Mouse (Mus musculus): ENCODE data around the gene 1700067P10Rik. TPM values are rescaled to one million over a fixed set of nuclear protein-coding genes. Genes with fewer than 3 reads are reported as not detected.

1700067P10Rik gene
- polyA plus RNA-seq, 1 experiment from 2014 or later = not detected

GRCm38 (mm10) chr17:48107333-48107732 is 18.2 kb downstream of the 1700067P10Rik start:
- no peak for ATAC-seq
- 55% methylated on average over 4 of the region's 4 CpGs for WGBS

DNA sequence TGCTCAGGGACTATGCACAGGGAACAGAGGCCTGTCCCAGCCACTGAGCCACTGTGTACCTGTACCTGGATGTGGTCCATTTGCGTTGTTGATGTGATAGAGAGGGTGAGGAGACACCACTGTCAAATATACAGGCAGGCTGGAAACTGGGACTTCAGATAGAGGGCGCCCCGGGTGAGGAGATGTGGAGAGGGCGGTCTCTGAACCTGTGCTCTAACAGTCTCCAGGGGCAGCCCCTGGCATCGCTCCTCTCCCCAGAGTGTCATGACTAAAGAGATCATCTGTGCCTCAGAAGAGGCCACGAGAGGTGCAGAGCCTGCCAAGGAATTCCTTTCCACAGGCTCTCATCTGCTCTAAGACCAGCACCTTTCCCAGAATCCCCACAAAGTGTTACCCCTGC is 18.7 kb downstream of the 1700067P10Rik start:
- WGBS = 66% methylated on average over 6 of the region's 6 CpGs
- H3K36me3 ChIP-seq (ENCODE audit: control insufficient read depth, insufficient read depth, low read length) = no peaks in the 10 kb centered on the region
- H3K4me2 ChIP-seq (ENCODE audit: low read depth, low read length) = no peak overlapping the region
- no peaks in the 10 kb centered on the region for H3K9me3 ChIP-seq (ENCODE audit: control insufficient read depth, low read length)
- no peak overlapping the region for H3K27ac ChIP-seq (ENCODE audit: low read length)
- H3K4me1 ChIP-seq (ENCODE audit: control insufficient read depth, insufficient read depth, low read length) = no peaks in the 10 kb centered on the region
- H3K4me3 ChIP-seq (ENCODE audit: low read length) = no peak overlapping the region
- no peaks in the 10 kb centered on the region for H3K27me3 ChIP-seq (replicated peaks; ENCODE audit: control insufficient read depth, insufficient read depth, low read length)
- no peak overlapping the region for H3K9ac ChIP-seq (ENCODE audit: low read depth, low read length)
- no peak for ATAC-seq

More at GRCm38 (mm10) chr17:48107333-48107732, 18.2 kb downstream of the 1700067P10Rik start:
- no peaks in the 10 kb centered on the region for H3K9me3 ChIP-seq (ENCODE audit: control insufficient read depth, low read length)
- no peaks in the 10 kb centered on the region for H3K36me3 ChIP-seq (ENCODE audit: control insufficient read depth, insufficient read depth, low read length)
- no peak overlapping the region for H3K4me2 ChIP-seq (ENCODE audit: low read depth, low read length)
- no peak overlapping the region for H3K9ac ChIP-seq (ENCODE audit: low read depth, low read length)
- no peak overlapping the region for H3K4me3 ChIP-seq (ENCODE audit: low read length)
- no peaks in the 10 kb centered on the region for H3K27me3 ChIP-seq (replicated peaks; ENCODE audit: control insufficient read depth, insufficient read depth, low read length)
- H3K27ac ChIP-seq (ENCODE audit: low read length) = no peak overlapping the region
- H3K4me1 ChIP-seq (ENCODE audit: control insufficient read depth, insufficient read depth, low read length) = no peaks in the 10 kb centered on the region

DNA sequence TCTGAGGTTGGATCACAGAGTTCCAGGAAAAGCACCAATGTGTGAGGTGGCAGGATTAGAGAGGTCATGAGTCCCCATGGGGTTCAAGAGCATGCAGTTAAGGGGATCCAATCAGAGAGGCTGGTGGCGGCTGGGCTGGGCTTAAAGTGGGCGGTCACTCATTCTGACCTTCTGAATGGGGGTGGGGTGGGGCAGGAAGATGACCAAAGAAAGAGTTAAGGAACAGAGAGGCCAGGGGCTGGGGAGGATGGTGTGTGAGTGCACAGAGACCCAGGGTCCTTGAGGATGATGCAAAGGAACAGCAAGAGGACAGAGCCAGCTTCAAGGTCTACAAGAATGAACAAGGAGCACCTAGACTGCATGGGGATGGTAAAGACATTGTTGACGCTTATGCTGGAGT is 19.4 kb downstream of the 1700067P10Rik start:
- ATAC-seq = no peak
- H3K4me1 ChIP-seq (ENCODE audit: control insufficient read depth, insufficient read depth, low read length) = no peaks in the 10 kb centered on the region
- WGBS = 82% methylated on average over 3 of the region's 3 CpGs

GRCm38 (mm10) chr17:48110547-48111287 is 21.6 kb downstream of the 1700067P10Rik start:
- no peak overlapping the region for H3K4me2 ChIP-seq (ENCODE audit: low read depth, low read length)
- no peaks in the 10 kb centered on the region for H3K4me1 ChIP-seq (ENCODE audit: control insufficient read depth, insufficient read depth, low read length)
- H3K27ac ChIP-seq (ENCODE audit: low read length) = no peak overlapping the region
- H3K9ac ChIP-seq (ENCODE audit: low read depth, low read length) = no peak overlapping the region
- no peaks in the 10 kb centered on the region for H3K36me3 ChIP-seq (ENCODE audit: control insufficient read depth, insufficient read depth, low read length)
- ATAC-seq = no peak
- WGBS = 54% methylated on average over 8 of the region's 8 CpGs
- no peak overlapping the region for H3K4me3 ChIP-seq (ENCODE audit: low read length)
- H3K27me3 ChIP-seq (replicated peaks; ENCODE audit: control insufficient read depth, insufficient read depth, low read length) = no peaks in the 10 kb centered on the region
- peaks cover 6% of the 10 kb centered on the region; the same call in 1 of the 2 replicates for H3K9me3 ChIP-seq (ENCODE audit: control insufficient read depth, low read length)

More for the DNA sequence above, 19.4 kb downstream of the 1700067P10Rik start:
- H3K4me2 ChIP-seq (ENCODE audit: low read depth, low read length) = no peak overlapping the region
- H3K4me3 ChIP-seq (ENCODE audit: low read length) = no peak overlapping the region
- H3K27ac ChIP-seq (ENCODE audit: low read length) = no peak overlapping the region
- H3K9ac ChIP-seq (ENCODE audit: low read depth, low read length) = no peak overlapping the region
- peaks cover 2% of the 10 kb centered on the region; the same call in 1 of the 2 replicates for H3K9me3 ChIP-seq (ENCODE audit: control insufficient read depth, low read length)
- no peaks in the 10 kb centered on the region for H3K36me3 ChIP-seq (ENCODE audit: control insufficient read depth, insufficient read depth, low read length)
- H3K27me3 ChIP-seq (replicated peaks; ENCODE audit: control insufficient read depth, insufficient read depth, low read length) = no peaks in the 10 kb centered on the region

DNA sequence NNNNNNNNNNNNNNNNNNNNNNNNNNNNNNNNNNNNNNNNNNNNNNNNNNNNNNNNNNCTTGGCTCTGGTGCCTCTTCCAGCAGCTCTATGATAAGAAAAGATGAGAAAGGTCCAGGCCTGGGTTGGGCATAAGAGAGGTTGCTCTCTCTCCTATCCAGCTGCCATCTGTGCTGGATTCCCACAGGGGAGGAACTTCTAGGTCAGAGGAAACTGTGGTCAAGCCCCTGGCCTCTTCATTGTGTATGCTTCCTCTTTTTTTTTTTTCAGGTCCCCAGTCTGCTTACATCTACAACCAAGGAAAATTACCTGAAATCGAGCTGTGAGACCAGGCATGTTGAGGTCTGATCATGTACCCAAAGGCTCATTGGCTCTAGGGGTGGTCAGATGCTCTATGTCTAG is 29.5 kb downstream of the 1700067P10Rik start:
- H3K4me1 ChIP-seq (ENCODE audit: control insufficient read depth, insufficient read depth, low read length) = no peaks in the 10 kb centered on the region
- H3K27ac ChIP-seq (ENCODE audit: low read length) = no peak overlapping the region
- no peak for ATAC-seq
- no peaks in the 10 kb centered on the region for H3K27me3 ChIP-seq (replicated peaks; ENCODE audit: control insufficient read depth, insufficient read depth, low read length)
- no peak overlapping the region for H3K4me2 ChIP-seq (ENCODE audit: low read depth, low read length)
- 79% methylated on average over 1 of the region's 1 CpGs for WGBS
- no peak overlapping the region for H3K9ac ChIP-seq (ENCODE audit: low read depth, low read length)
- no peaks in the 10 kb centered on the region for H3K36me3 ChIP-seq (ENCODE audit: control insufficient read depth, insufficient read depth, low read length)
- H3K9me3 ChIP-seq (ENCODE audit: control insufficient read depth, low read length) = peaks cover 5% of the 10 kb centered on the region; the same call in 1 of the 2 replicates
- H3K4me3 ChIP-seq (ENCODE audit: low read length) = no peak overlapping the region

GRCm38 (mm10) chr17:48119656-48120055 is 30.5 kb downstream of the 1700067P10Rik start:
- no peak overlapping the region for H3K4me2 ChIP-seq (ENCODE audit: low read depth, low read length)
- H3K9me3 ChIP-seq (ENCODE audit: control insufficient read depth, low read length) = peaks cover 3% of the 10 kb centered on the region; the same call in 1 of the 2 replicates
- no peak overlapping the region for H3K4me3 ChIP-seq (ENCODE audit: low read length)
- WGBS = 23% methylated on average over 3 of the region's 3 CpGs
- peak; percentile 52; the same call in 1 of the 2 replicates for ATAC-seq
- no peaks in the 10 kb centered on the region for H3K36me3 ChIP-seq (ENCODE audit: control insufficient read depth, insufficient read depth, low read length)
- H3K4me1 ChIP-seq (ENCODE audit: control insufficient read depth, insufficient read depth, low read length) = no peaks in the 10 kb centered on the region
- no peak overlapping the region for H3K27ac ChIP-seq (ENCODE audit: low read length)
- H3K9ac ChIP-seq (ENCODE audit: low read depth, low read length) = no peak overlapping the region
- no peaks in the 10 kb centered on the region for H3K27me3 ChIP-seq (replicated peaks; ENCODE audit: control insufficient read depth, insufficient read depth, low read length)

DNA sequence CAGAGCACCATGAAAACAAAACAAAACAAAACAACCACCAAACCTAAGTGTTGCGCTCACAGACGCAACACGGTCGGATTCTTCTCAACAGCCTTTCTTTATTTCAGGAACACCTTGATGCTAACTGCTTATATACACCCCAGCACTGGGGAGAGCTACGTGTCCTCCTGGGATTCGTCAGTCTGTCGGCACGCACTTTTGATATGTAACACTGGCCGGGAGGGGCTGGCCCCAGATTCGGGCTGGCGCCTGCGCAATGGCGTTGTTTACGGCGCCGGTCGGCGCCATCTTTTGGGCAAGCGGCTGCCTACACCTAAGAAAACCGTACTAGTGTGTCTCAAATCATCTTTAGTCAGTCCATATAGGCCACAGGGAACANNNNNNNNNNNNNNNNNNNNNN is 31.3 kb downstream of the 1700067P10Rik start:
- Histone ChIP-seq H3K4me3 (ENCODE audit: low read length) (no peak overlapping the region), H3K36me3 (ENCODE audit: control insufficient read depth, insufficient read depth, low read length) (no peaks in the 10 kb centered on the region), H3K27ac (ENCODE audit: low read length) (no peak overlapping the region), H3K9me3 (ENCODE audit: control insufficient read depth, low read length) (peaks cover 3% of the 10 kb centered on the region; the same call in 1 of the 2 replicates), H3K4me2 (ENCODE audit: low read depth, low read length) (no peak overlapping the region), H3K9ac (ENCODE audit: low read depth, low read length) (no peak overlapping the region), H3K4me1 (ENCODE audit: control insufficient read depth, insufficient read depth, low read length) (no peaks in the 10 kb centered on the region), H3K27me3 (replicated peaks; ENCODE audit: control insufficient read depth, insufficient read depth, low read length) (no peaks in the 10 kb centered on the region)
- ATAC-seq = no peak
- WGBS = 91% methylated on average over 20 of the region's 20 CpGs

- WGBS = 88% methylated on average over 2 of the region's 2 CpGs
Observed at GRCm38 (mm10) chr17:48132810-48133209, 43.7 kb downstream of the 1700067P10Rik start.

More at GRCm38 (mm10) chr17:48132810-48133209, 43.7 kb downstream of the 1700067P10Rik start:
- Histone ChIP-seq H3K36me3 (ENCODE audit: control insufficient read depth, insufficient read depth, low read length) (no peaks in the 10 kb centered on the region), H3K4me3 (ENCODE audit: low read length) (no peak overlapping the region), H3K27ac (ENCODE audit: low read length) (no peak overlapping the region), H3K4me2 (ENCODE audit: low read depth, low read length) (no peak overlapping the region), H3K9me3 (ENCODE audit: control insufficient read depth, low read length) (no peaks in the 10 kb centered on the region), H3K4me1 (ENCODE audit: control insufficient read depth, insufficient read depth, low read length) (no peaks in the 10 kb centered on the region), H3K27me3 (replicated peaks; ENCODE audit: control insufficient read depth, insufficient read depth, low read length) (no peaks in the 10 kb centered on the region), H3K9ac (ENCODE audit: low read depth, low read length) (no peak overlapping the region)
- no peak for ATAC-seq

Measured in intestine, embryonic 16.5 days (tissue).